Mouse (Mus musculus): ENCODE measurements around the gene Gjd3. TPM values are rescaled to one million over a fixed set of nuclear protein-coding genes. Genes with fewer than 3 reads are reported as not detected.
"Not testable (repeated sequence)": the region's sequence is repeated elsewhere in the genome, so short reads cannot be mapped to it uniquely, and the experiment has no call there.

The Gjd3 gene
- polyA plus RNA-seq, 1 experiment from 2014 or later: not detected

DNA sequence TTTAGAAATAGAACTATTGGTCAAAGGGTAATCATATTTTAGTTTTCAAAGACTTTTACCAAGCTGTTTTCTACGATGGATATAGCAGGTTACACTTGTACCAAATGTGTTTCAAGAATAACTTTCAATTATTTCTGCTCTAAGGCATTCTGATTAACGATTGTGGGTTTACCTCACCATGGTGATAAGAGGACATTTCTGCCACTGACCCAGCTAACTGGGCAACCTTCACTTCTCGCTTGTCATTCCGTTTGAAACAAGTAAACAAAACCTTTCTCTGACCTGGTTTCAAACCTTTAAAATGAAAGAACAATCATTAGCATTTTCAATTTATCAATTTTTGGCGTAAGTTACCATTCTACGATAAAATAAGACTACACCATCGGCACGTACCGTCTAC is 24.0 kb upstream of the Gjd3 start:
- Histone ChIP-seq H3K27me3 (replicated peaks) (no peaks in the 10 kb centered on the region), H3K27ac (no peak overlapping the region), H3K9me3 (replicated peaks) (no peaks in the 10 kb centered on the region), H3K4me2 (no peak overlapping the region), H3K4me1 (no peaks in the 10 kb centered on the region), H3K36me3 (peaks cover 100% of the 10 kb centered on the region), H3K4me3 (no peak overlapping the region), H3K9ac (no peak overlapping the region)
- no peak for ATAC-seq
- WGBS (ENCODE audit: insufficient replicate concordance): 93% methylated on average over 9 of the region's 9 CpGs

DNA sequence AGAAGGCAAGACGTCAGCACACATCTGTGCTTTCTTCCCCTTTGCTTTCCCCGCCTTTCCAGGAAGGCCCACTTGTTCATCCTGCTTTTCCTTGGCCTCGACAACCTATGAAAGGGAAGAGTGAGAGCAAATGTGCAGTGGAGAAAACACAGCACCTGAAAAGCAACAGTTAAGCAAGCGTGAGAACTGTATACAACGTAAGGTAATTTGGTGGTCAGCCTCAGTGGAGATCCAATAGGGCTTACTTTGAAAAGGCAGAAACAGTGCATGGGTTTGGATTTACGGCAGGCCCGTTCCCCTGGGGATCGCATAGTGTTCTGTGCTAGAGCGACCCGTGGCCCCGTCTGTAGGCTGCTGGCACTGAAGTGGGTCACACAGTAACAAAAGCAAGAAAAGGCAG is 16.4 kb upstream of the Gjd3 start:
- no peaks in the 10 kb centered on the region for H3K4me1 ChIP-seq
- H3K9ac ChIP-seq: no peak overlapping the region
- H3K36me3 ChIP-seq: peaks cover 100% of the 10 kb centered on the region
- no peak overlapping the region for H3K4me2 ChIP-seq
- no peak for ATAC-seq
- no peak overlapping the region for H3K4me3 ChIP-seq
- H3K9me3 ChIP-seq (replicated peaks): no peaks in the 10 kb centered on the region
- WGBS (ENCODE audit: insufficient replicate concordance): 94% methylated on average over 11 of the region's 11 CpGs
- no peak overlapping the region for H3K27ac ChIP-seq
- H3K27me3 ChIP-seq (replicated peaks): no peaks in the 10 kb centered on the region

DNA sequence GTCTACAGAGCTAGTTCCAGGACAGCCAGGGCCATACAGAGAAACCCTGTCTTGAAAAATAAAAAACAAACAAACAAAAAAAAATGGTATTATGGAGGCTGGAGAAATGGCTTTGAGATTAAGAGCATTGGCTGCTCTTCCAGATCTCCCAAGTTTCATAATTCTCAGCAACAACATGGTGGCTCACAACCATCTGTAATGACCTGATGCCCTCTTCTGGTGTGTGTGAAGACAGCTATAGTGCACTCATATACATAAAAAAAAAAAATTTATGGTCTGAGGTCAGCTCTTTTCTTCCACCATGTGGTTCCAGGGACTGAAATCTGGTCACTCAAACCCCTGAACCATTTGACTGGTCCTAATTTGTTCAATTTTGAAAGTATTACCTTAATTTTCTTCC is 16.0 kb upstream of the Gjd3 start:
- H3K4me3 ChIP-seq: no peak overlapping the region
- no peak overlapping the region for H3K27ac ChIP-seq
- peaks cover 100% of the 10 kb centered on the region for H3K36me3 ChIP-seq
- H3K9me3 ChIP-seq (replicated peaks): no peaks in the 10 kb centered on the region
- H3K9ac ChIP-seq: no peak overlapping the region
- H3K4me2 ChIP-seq: no peak overlapping the region
- ATAC-seq: no peak
- H3K4me1 ChIP-seq: no peaks in the 10 kb centered on the region
- no peaks in the 10 kb centered on the region for H3K27me3 ChIP-seq (replicated peaks)

DNA sequence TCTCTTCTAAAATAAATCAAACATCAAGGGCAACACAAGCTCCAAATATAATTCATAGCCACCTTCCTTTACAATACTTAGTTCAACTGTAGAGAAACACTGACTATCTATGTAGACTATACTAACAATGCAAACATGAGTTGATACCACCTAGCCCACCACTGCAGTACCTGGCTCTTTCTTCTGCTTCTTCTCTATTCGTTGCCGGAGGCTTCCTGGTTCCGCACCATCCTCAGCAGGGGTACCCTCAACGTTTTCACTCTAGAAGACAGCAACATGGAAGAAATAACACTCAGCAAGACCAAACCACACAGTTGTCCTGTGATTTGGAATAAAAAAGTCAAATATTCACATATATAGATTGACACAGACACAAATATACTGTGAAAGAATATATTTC is 14.8 kb upstream of the Gjd3 start:
- H3K9me3 ChIP-seq (replicated peaks): no peaks in the 10 kb centered on the region
- peaks cover 100% of the 10 kb centered on the region for H3K36me3 ChIP-seq
- no peak overlapping the region for H3K4me3 ChIP-seq
- no peak overlapping the region for H3K9ac ChIP-seq
- ATAC-seq: no peak
- no peaks in the 10 kb centered on the region for H3K27me3 ChIP-seq (replicated peaks)
- 88% methylated on average over 4 of the region's 4 CpGs for WGBS (ENCODE audit: insufficient replicate concordance)
- H3K4me2 ChIP-seq: no peak overlapping the region
- H3K27ac ChIP-seq: no peak overlapping the region
- no peaks in the 10 kb centered on the region for H3K4me1 ChIP-seq

DNA sequence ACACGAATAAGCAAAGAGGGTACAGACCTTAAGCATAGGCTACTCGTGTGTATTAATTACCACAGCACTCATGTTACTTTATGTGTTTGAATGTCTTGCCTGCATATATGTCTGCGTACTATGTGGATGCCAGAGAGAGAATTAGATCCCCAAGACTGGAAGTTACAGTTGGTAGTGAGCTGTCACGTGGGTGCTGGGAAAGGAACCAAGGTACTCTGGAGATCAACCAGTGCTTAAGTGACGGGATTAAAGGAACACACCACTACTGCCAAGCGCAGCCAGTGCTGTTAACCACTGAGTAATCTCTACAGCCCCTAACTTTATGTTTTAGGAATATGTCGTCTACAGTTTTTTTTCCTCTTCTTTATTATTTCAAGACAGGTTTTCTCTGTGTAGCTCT is 13.2 kb upstream of the Gjd3 start:
- Histone ChIP-seq H3K9me3 (replicated peaks) (no peaks in the 10 kb centered on the region), H3K27me3 (replicated peaks) (no peaks in the 10 kb centered on the region), H3K9ac (no peak overlapping the region), H3K36me3 (peaks cover 100% of the 10 kb centered on the region), H3K4me2 (no peak overlapping the region), H3K4me1 (no peaks in the 10 kb centered on the region), H3K27ac (no peak overlapping the region), H3K4me3 (no peak overlapping the region)
- 93% methylated on average over 7 of the region's 7 CpGs for WGBS (ENCODE audit: insufficient replicate concordance)
- no peak for ATAC-seq

DNA sequence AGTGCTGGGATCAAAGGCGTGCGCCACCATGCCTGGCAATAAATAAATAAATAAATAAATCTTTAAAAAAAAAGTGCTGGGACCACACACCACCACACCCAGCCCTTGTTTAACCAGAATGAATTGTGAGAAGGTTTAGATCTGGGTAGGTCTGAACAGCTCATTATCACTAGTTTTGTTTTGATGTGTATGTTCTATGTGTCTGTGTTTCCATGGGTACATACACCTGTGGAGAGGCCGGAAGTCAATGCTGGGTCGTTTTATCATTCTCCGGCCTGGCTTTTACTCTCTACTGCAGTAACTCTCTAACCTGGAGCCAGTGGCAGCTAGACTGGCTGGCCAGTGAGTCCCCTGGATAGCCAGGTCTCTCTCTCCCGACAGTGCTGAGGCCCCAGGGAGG is 8.1 kb upstream of the Gjd3 start:
- H3K9ac ChIP-seq: no peak overlapping the region
- no peak overlapping the region for H3K4me2 ChIP-seq
- no peak overlapping the region for H3K27ac ChIP-seq
- peaks cover 81% of the 10 kb centered on the region for H3K36me3 ChIP-seq
- H3K9me3 ChIP-seq (replicated peaks): no peaks in the 10 kb centered on the region
- no peaks in the 10 kb centered on the region for H3K27me3 ChIP-seq (replicated peaks)
- H3K4me3 ChIP-seq: no peak overlapping the region
- ATAC-seq: no peak
- no peaks in the 10 kb centered on the region for H3K4me1 ChIP-seq
- 82% methylated on average over 6 of the region's 6 CpGs for whole genome bisulfite sequencing (ENCODE audit: insufficient replicate concordance)

DNA sequence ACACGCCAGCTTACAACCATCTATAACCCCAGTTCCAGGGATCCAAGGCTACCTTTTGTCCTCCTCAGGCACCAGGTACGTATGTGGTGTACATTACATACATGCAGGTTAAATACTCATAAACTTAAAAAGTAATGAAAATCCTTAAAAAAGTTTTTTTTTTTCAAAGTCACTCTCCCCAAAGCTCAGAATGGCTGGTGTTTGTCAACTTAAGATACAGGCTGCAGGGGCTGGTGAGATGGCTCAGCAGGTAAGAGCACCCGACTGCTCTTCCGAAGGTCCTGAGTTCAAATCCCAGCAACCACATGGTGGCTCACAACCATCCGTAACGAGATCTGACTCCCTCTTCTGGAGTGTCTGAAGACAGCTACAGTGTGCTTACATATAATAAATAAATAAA is 5.4 kb upstream of the Gjd3 start:
- not testable (repeated sequence) for H3K4me1 ChIP-seq; H3K4me2 ChIP-seq; H3K27ac ChIP-seq; H3K4me3 ChIP-seq; H3K9ac ChIP-seq; ATAC-seq; H3K9me3 ChIP-seq (replicated peaks)
- peaks cover 55% of the 10 kb centered on the region for H3K36me3 ChIP-seq
- 89% methylated on average over 6 of the region's 6 CpGs for WGBS (ENCODE audit: insufficient replicate concordance)
- H3K27me3 ChIP-seq (replicated peaks): peaks cover 24% of the 10 kb centered on the region

DNA sequence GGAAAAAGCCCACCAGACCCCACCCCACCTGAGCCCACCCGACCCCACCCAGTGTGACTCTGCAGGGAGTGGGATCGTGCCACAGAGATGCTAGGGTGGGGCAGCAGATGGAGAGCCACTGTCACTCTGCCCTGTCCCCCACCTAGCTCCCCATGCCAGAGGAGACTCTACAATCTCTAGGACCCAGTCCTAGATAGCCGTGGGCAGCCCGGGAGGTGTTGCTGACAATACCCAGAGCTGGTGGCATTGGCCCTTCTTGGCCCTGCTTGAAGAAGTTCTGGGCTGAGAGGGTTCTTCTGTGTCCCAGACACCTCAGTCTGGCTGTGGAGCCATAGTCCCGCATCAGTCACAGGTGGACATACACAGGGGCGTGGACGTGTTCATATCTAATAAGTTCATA is 2.7 kb upstream of the Gjd3 start:
- 76% methylated on average over 7 of the region's 7 CpGs for WGBS (ENCODE audit: insufficient replicate concordance)
- Histone ChIP-seq H3K36me3 (peaks cover 28% of the 10 kb centered on the region), H3K4me2 (no peak overlapping the region), H3K27ac (no peak overlapping the region), H3K4me3 (no peak overlapping the region), H3K27me3 (replicated peaks) (peaks cover 51% of the 10 kb centered on the region), H3K9ac (no peak overlapping the region), H3K4me1 (peaks cover 13% of the 10 kb centered on the region), H3K9me3 (replicated peaks) (no peaks in the 10 kb centered on the region)
- no peak for ATAC-seq

DNA sequence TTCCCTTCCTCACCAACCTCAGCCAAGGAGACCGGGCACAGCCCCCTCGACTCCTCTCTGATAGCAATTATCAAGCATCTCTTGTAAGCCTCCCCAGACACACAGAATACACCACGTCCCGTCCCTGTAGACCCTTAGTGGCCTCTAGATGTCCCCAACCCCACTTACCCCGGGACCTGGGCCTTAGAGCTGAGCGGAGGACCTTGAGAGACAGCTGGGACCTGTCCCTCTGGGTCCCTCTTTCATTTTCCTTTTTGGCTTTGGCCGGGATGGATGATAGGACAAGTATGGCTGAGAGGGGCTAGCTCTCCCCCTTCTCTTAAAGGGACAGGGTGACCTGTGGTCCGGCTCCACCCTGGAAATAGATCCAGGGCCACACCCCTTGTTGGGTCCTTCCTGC is 735 bp upstream of the Gjd3 start:
- Histone ChIP-seq H3K4me3 (no peak overlapping the region), H3K9me3 (replicated peaks) (no peaks in the 10 kb centered on the region), H3K9ac (no peak overlapping the region), H3K36me3 (peaks cover 9% of the 10 kb centered on the region), H3K27me3 (replicated peaks) (peaks cover 70% of the 10 kb centered on the region), H3K27ac (no peak overlapping the region), H3K4me2 (no peak overlapping the region), H3K4me1 (peaks cover 13% of the 10 kb centered on the region)
- 49% methylated on average over 8 of the region's 8 CpGs for WGBS (ENCODE audit: insufficient replicate concordance)
- no peak for ATAC-seq

DNA sequence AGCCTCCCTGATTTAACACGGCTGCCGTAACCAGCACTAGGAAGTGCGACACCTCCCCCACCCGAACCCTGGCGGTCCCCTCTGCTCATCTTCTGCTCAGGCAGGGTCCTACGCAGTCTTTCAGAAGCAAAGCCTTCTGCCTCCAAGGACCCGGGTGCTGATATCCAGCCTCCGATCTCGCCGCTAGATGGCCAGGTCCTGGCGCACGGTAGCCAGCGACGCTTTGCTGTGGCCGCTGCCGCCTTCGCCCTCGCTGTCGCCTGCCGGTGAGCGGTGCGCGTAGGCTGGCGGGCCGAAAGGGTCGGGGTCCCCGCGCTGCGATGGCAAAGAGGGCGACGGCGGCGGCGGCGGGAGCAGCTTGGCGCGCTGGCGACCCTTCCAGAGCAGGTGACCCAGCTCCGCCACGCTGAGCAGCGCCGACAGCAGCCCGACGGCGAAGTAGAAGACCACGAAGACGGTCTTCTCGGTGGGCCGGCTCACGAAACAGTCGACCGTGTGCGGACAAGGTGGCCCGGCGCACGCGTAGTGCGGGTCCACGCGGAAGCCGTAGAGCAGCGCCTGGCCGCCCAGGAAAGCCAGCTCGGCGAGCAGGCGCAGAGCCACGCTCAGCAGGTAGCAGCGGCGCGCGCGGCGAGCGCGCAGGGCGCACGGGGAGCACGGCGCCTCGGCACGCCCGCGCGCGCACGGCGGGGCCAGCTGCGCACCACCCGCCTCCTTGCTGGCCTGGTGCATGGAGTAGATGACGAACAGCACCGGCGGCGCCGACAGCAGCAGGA is 631 bp downstream of the Gjd3 start:
- ATAC-seq: no peak
- H3K9ac ChIP-seq: 0 out of 2 replicates have a peak overlapping the region, but pooled peaks have one; percentile 27
- H3K9me3 ChIP-seq (replicated peaks): no peaks in the 10 kb centered on the region
- H3K4me3 ChIP-seq: peak overlapping the region; percentile 52
- H3K4me1 ChIP-seq: peaks cover 21% of the 10 kb centered on the region
- H3K27ac ChIP-seq: no peak overlapping the region
- H3K27me3 ChIP-seq (replicated peaks): peaks cover 73% of the 10 kb centered on the region
- H3K36me3 ChIP-seq: no peaks in the 10 kb centered on the region
- H3K4me2 ChIP-seq: peak overlapping the region; percentile 76
- 1% methylated on average over 94 of the region's 94 CpGs for WGBS (ENCODE audit: insufficient replicate concordance)

DNA sequence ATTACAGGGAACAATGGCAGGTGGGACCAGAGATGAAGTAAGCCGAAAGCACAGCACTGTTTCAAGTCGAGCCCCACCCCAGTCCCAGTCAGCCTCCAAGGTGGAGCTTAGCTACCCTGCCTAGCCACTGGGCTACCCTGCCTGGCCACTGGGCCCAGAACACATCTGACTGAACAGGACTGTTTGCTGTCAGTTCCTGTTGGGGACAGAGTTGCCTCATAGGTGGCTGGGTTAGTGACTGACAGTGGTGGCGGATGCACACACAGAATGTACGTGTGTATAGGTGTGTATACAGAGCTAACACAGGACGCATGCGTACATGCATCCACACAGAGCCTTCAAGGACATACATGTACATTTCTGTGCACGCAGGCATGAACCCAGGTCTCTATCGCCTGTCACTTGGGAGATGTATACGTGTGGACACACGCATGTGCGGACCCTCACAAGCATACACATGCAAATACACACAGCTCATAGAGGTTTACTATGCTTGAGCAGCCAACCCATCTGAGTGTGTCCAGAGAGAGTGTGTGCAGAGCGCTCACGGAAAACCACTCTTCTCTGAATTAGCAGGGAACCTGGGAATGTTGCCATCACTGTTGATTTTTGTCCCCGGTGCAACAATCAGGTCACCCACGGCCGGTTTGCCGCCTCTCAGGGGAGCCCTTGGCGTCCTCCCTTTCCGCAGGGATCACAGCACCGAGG is 1.4 kb downstream of the Gjd3 start:
- H3K4me2 ChIP-seq: peak overlapping the region; percentile 76
- no peak overlapping the region for H3K9ac ChIP-seq
- no peaks in the 10 kb centered on the region for H3K36me3 ChIP-seq
- WGBS (ENCODE audit: insufficient replicate concordance): 33% methylated on average over 20 of the region's 20 CpGs
- H3K4me3 ChIP-seq: peak overlapping the region; percentile 52
- no peak overlapping the region for H3K27ac ChIP-seq
- H3K27me3 ChIP-seq (replicated peaks): peaks cover 76% of the 10 kb centered on the region
- no peak for ATAC-seq
- no peaks in the 10 kb centered on the region for H3K9me3 ChIP-seq (replicated peaks)
- H3K4me1 ChIP-seq: peaks cover 21% of the 10 kb centered on the region

DNA sequence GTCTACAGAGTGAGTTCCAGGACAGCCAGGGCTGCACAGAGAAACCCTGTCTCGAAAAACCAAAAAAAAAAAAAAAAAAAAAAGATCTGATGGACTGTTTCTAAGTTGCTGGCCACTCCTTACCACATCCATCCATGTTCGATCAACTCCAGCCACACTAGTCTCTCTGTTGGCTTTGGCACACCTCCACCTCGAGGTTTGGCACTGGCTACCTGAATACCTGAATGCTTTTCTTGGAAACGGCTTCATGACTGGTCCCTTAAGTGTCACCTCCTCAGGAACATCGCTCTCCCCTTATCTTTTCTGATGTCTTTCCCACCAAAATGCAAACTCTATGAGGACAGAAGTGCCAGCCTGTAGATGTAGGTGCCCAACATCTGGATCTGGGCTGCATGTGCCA is 3.5 kb downstream of the Gjd3 start:
- 64% methylated on average over 4 of the region's 5 CpGs for WGBS (ENCODE audit: insufficient replicate concordance)
- peaks cover 17% of the 10 kb centered on the region for H3K4me1 ChIP-seq
- peaks cover 5% of the 10 kb centered on the region for H3K36me3 ChIP-seq
- H3K27ac ChIP-seq: no peak overlapping the region
- H3K9ac ChIP-seq: no peak overlapping the region
- H3K9me3 ChIP-seq (replicated peaks): no peaks in the 10 kb centered on the region
- H3K4me3 ChIP-seq: no peak overlapping the region
- ATAC-seq: no peak
- H3K4me2 ChIP-seq: no peak overlapping the region
- H3K27me3 ChIP-seq (replicated peaks): peaks cover 68% of the 10 kb centered on the region
